Mouse (Mus musculus): Measurements from ENCODE around the gene Itgbl1. TPM values are rescaled to one million over a fixed set of nuclear protein-coding genes. Genes with fewer than 3 reads are reported as not detected.
A peak's percentile ranks its signal among the peaks of the same experiment; 100 is the strongest.

Itgbl1 gene
- polyA plus RNA-seq, 1 experiment from 2014 or later = 0.88 TPM

GRCm38 (mm10) chr14:123751017-123751416 lies 91.2 kb downstream of the Itgbl1 start:
- WGBS = 79% methylated on average over 1 of the region's 1 CpGs
- Histone ChIP-seq H3K4me1 (no peaks in the 10 kb centered on the region), H3K27me3 (no peaks in the 10 kb centered on the region), H3K9ac (no peak overlapping the region), H3K27ac (no peak overlapping the region), H3K36me3 (no peaks in the 10 kb centered on the region), H3K4me3 (no peak overlapping the region), H3K9me3 (no peaks in the 10 kb centered on the region), H3K4me2 (replicated peaks) (no peak overlapping the region)
- ATAC-seq (ENCODE audit: insufficient number of reproducible peaks, insufficient read depth, low FRiP score, low TSS enrichment) = no peak

- H3K36me3 ChIP-seq = no peaks in the 10 kb centered on the region
- H3K27me3 ChIP-seq = no peaks in the 10 kb centered on the region
- no peak overlapping the region for H3K27ac ChIP-seq
- H3K9me3 ChIP-seq = no peaks in the 10 kb centered on the region
- H3K4me2 ChIP-seq (replicated peaks) = no peak overlapping the region
- no peak for ATAC-seq (ENCODE audit: insufficient number of reproducible peaks, insufficient read depth, low FRiP score, low TSS enrichment)
- no peak overlapping the region for H3K4me3 ChIP-seq
- 65% methylated on average over 1 of the region's 1 CpGs for WGBS
- H3K4me1 ChIP-seq = no peaks in the 10 kb centered on the region
- H3K9ac ChIP-seq = no peak overlapping the region
Measured at GRCm38 (mm10) chr14:123759534-123759933, 99.8 kb downstream of the Itgbl1 start.

GRCm38 (mm10) chr14:123760079-123760478 lies 100.3 kb downstream of the Itgbl1 start:
- Histone ChIP-seq H3K4me2 (replicated peaks) (no peak overlapping the region), H3K4me1 (no peaks in the 10 kb centered on the region), H3K27me3 (no peaks in the 10 kb centered on the region), H3K27ac (no peak overlapping the region), H3K36me3 (no peaks in the 10 kb centered on the region), H3K9me3 (no peaks in the 10 kb centered on the region), H3K9ac (no peak overlapping the region), H3K4me3 (no peak overlapping the region)
- ATAC-seq (ENCODE audit: insufficient number of reproducible peaks, insufficient read depth, low FRiP score, low TSS enrichment) = no peak
- 91% methylated on average over 4 of the region's 4 CpGs for WGBS

GRCm38 (mm10) chr14:123801744-123802143 lies 142.0 kb downstream of the Itgbl1 start:
- H3K9ac ChIP-seq = no peak overlapping the region
- H3K27me3 ChIP-seq = no peaks in the 10 kb centered on the region
- H3K4me1 ChIP-seq = no peaks in the 10 kb centered on the region
- no peak for ATAC-seq (ENCODE audit: insufficient number of reproducible peaks, insufficient read depth, low FRiP score, low TSS enrichment)
- H3K4me3 ChIP-seq = no peak overlapping the region
- H3K27ac ChIP-seq = no peak overlapping the region
- H3K4me2 ChIP-seq (replicated peaks) = no peak overlapping the region
- no peaks in the 10 kb centered on the region for H3K36me3 ChIP-seq
- H3K9me3 ChIP-seq = no peaks in the 10 kb centered on the region

- no peaks in the 10 kb centered on the region for H3K4me1 ChIP-seq
- no peak overlapping the region for H3K4me3 ChIP-seq
- no peak for ATAC-seq (ENCODE audit: insufficient number of reproducible peaks, insufficient read depth, low FRiP score, low TSS enrichment)
- H3K4me2 ChIP-seq (replicated peaks) = no peak overlapping the region
- no peaks in the 10 kb centered on the region for H3K36me3 ChIP-seq
- H3K9ac ChIP-seq = no peak overlapping the region
- no peaks in the 10 kb centered on the region for H3K9me3 ChIP-seq
- H3K27ac ChIP-seq = no peak overlapping the region
- 81% methylated on average over 5 of the region's 5 CpGs for WGBS
- no peaks in the 10 kb centered on the region for H3K27me3 ChIP-seq
Measured at GRCm38 (mm10) chr14:123837662-123838061, 177.9 kb downstream of the Itgbl1 start.

- 0 out of 2 replicates have a peak, but pooled peaks have one; percentile 22 for ATAC-seq (ENCODE audit: insufficient number of reproducible peaks, insufficient read depth, low FRiP score, low TSS enrichment)
- WGBS = 71% methylated on average over 8 of the region's 8 CpGs
- Histone ChIP-seq H3K4me3 (no peak overlapping the region), H3K9ac (no peak overlapping the region), H3K27me3 (no peaks in the 10 kb centered on the region), H3K4me1 (no peaks in the 10 kb centered on the region), H3K27ac (no peak overlapping the region), H3K36me3 (no peaks in the 10 kb centered on the region), H3K4me2 (replicated peaks) (no peak overlapping the region), H3K9me3 (no peaks in the 10 kb centered on the region)
Measured at GRCm38 (mm10) chr14:123843675-123844425, 184.1 kb downstream of the Itgbl1 start.

GRCm38 (mm10) chr14:123864531-123864930 lies 204.8 kb downstream of the Itgbl1 start:
- Histone ChIP-seq H3K9ac (no peak overlapping the region), H3K4me1 (no peaks in the 10 kb centered on the region), H3K27ac (no peak overlapping the region), H3K4me2 (replicated peaks) (no peak overlapping the region), H3K4me3 (no peak overlapping the region), H3K9me3 (no peaks in the 10 kb centered on the region), H3K27me3 (no peaks in the 10 kb centered on the region), H3K36me3 (no peaks in the 10 kb centered on the region)
- 92% methylated on average over 1 of the region's 1 CpGs for WGBS
- no peak for ATAC-seq (ENCODE audit: insufficient number of reproducible peaks, insufficient read depth, low FRiP score, low TSS enrichment)

GRCm38 (mm10) chr14:123865779-123866726 lies 206.3 kb downstream of the Itgbl1 start:
- no peak overlapping the region for H3K27ac ChIP-seq
- H3K9ac ChIP-seq = no peak overlapping the region
- H3K4me2 ChIP-seq (replicated peaks) = no peak overlapping the region
- no peaks in the 10 kb centered on the region for H3K27me3 ChIP-seq
- no peaks in the 10 kb centered on the region for H3K9me3 ChIP-seq
- no peak overlapping the region for H3K4me3 ChIP-seq
- no peaks in the 10 kb centered on the region for H3K4me1 ChIP-seq
- 53% methylated on average over 6 of the region's 6 CpGs for whole genome bisulfite sequencing
- no peaks in the 10 kb centered on the region for H3K36me3 ChIP-seq
- ATAC-seq (ENCODE audit: insufficient number of reproducible peaks, insufficient read depth, low FRiP score, low TSS enrichment) = peak; percentile 47; the same call in 1 of the 2 replicates

- 91% methylated on average over 1 of the region's 1 CpGs for WGBS
- H3K4me3 ChIP-seq = no peak overlapping the region
- no peak for ATAC-seq (ENCODE audit: insufficient number of reproducible peaks, insufficient read depth, low FRiP score, low TSS enrichment)
Measured at GRCm38 (mm10) chr14:123927903-123928302, 268.1 kb downstream of the Itgbl1 start.

GRCm38 (mm10) chr14:123966531-123966930 lies 306.8 kb downstream of the Itgbl1 start:
- Histone ChIP-seq H3K36me3 (no peaks in the 10 kb centered on the region), H3K27ac (no peak overlapping the region), H3K9me3 (no peaks in the 10 kb centered on the region), H3K4me2 (replicated peaks) (no peak overlapping the region), H3K4me3 (no peak overlapping the region), H3K4me1 (no peaks in the 10 kb centered on the region), H3K27me3 (no peaks in the 10 kb centered on the region), H3K9ac (no peak overlapping the region)
- 62% methylated on average over 2 of the region's 2 CpGs for WGBS
- no peak for ATAC-seq (ENCODE audit: insufficient number of reproducible peaks, insufficient read depth, low FRiP score, low TSS enrichment)

More at GRCm38 (mm10) chr14:123927903-123928302, 268.1 kb downstream of the Itgbl1 start:
- no peak overlapping the region for H3K27ac ChIP-seq
- no peaks in the 10 kb centered on the region for H3K4me1 ChIP-seq
- no peaks in the 10 kb centered on the region for H3K9me3 ChIP-seq
- H3K27me3 ChIP-seq = no peaks in the 10 kb centered on the region
- no peaks in the 10 kb centered on the region for H3K36me3 ChIP-seq
- H3K9ac ChIP-seq = no peak overlapping the region
- no peak overlapping the region for H3K4me2 ChIP-seq (replicated peaks)

GRCm38 (mm10) chr14:123967996-123968395 lies 308.2 kb downstream of the Itgbl1 start:
- no peak for ATAC-seq (ENCODE audit: insufficient number of reproducible peaks, insufficient read depth, low FRiP score, low TSS enrichment)
- no peak overlapping the region for H3K4me3 ChIP-seq
- no peak overlapping the region for H3K27ac ChIP-seq
- WGBS = 92% methylated on average over 6 of the region's 6 CpGs
- H3K27me3 ChIP-seq = no peaks in the 10 kb centered on the region
- no peak overlapping the region for H3K9ac ChIP-seq
- H3K36me3 ChIP-seq = no peaks in the 10 kb centered on the region
- no peaks in the 10 kb centered on the region for H3K9me3 ChIP-seq
- H3K4me2 ChIP-seq (replicated peaks) = no peak overlapping the region
- no peaks in the 10 kb centered on the region for H3K4me1 ChIP-seq

All from embryonic facial prominence, embryonic 12.5 days (tissue).